Mouse (Mus musculus): ENCODE results near the gene Spns3. TPM values are rescaled to one million over a fixed set of nuclear protein-coding genes. Genes with fewer than 3 reads are reported as not detected.

Spns3 gene
- polyA plus RNA-seq, 1 experiment from 2014 or later, result not detected

GRCm38 (mm10) chr11:72485157-72485556, 65.1 kb downstream of the Spns3 start:
- TF ChIP-seq CTCF (IDR thresholded peaks at IDR 0.05; ENCODE audit: low read depth), result no peak
- DNase-seq (no peak), ATAC-seq (ENCODE audit: insufficient read depth) (no peak)
- Histone ChIP-seq H3K4me3 (ENCODE audit: low read depth, low read length) (no peak overlapping the region), H3K9ac (no peak overlapping the region), H3K36me3 (ENCODE audit: insufficient read depth) (no peaks in the 10 kb centered on the region), H3K9me3 (ENCODE audit: low read depth, low read length) (no peaks in the 10 kb centered on the region), H3K27ac (ENCODE audit: low read depth) (no peak overlapping the region), H3K27me3 (ENCODE audit: insufficient read depth, low read length) (peaks cover 17% of the 10 kb centered on the region; the same call in 1 of the 2 replicates), H3K4me1 (ENCODE audit: insufficient read depth) (peaks cover 12% of the 10 kb centered on the region), H3K4me2 (no peak overlapping the region)
- 52% methylated on average over 5 of the region's 5 CpGs for WGBS

- Histone ChIP-seq H3K27me3 (ENCODE audit: insufficient read depth, low read length) (peaks cover 15% of the 10 kb centered on the region; the same call in 1 of the 2 replicates), H3K36me3 (ENCODE audit: insufficient read depth) (no peaks in the 10 kb centered on the region), H3K4me1 (ENCODE audit: insufficient read depth) (peaks cover 12% of the 10 kb centered on the region), H3K9ac (no peak overlapping the region), H3K4me2 (no peak overlapping the region), H3K27ac (ENCODE audit: low read depth) (no peak overlapping the region), H3K9me3 (ENCODE audit: low read depth, low read length) (no peaks in the 10 kb centered on the region), H3K4me3 (ENCODE audit: low read depth, low read length) (no peak overlapping the region)
- no peak for TF ChIP-seq CTCF (IDR thresholded peaks at IDR 0.05; ENCODE audit: low read depth)
- 38% methylated on average over 6 of the region's 6 CpGs for WGBS
- DNase-seq, result no peak
- ATAC-seq (ENCODE audit: insufficient read depth), result no peak
Measured at GRCm38 (mm10) chr11:72484549-72484948, 65.8 kb downstream of the Spns3 start.

GRCm38 (mm10) chr11:72481952-72482351, 68.4 kb downstream of the Spns3 start:
- WGBS, result 72% methylated on average over 4 of the region's 4 CpGs
- ATAC-seq (ENCODE audit: insufficient read depth) (no peak), DNase-seq (no peak)
- Histone ChIP-seq H3K4me1 (ENCODE audit: insufficient read depth) (peaks cover 10% of the 10 kb centered on the region; the same call in 1 of the 2 replicates), H3K36me3 (ENCODE audit: insufficient read depth) (no peaks in the 10 kb centered on the region), H3K4me2 (no peak overlapping the region), H3K27ac (ENCODE audit: low read depth) (no peak overlapping the region), H3K4me3 (ENCODE audit: low read depth, low read length) (no peak overlapping the region), H3K27me3 (ENCODE audit: insufficient read depth, low read length) (no peaks in the 10 kb centered on the region; the same call in 1 of the 2 replicates), H3K9ac (no peak overlapping the region), H3K9me3 (ENCODE audit: low read depth, low read length) (no peaks in the 10 kb centered on the region)
- no peak for TF ChIP-seq CTCF (IDR thresholded peaks at IDR 0.05; ENCODE audit: low read depth)

GRCm38 (mm10) chr11:72481313-72481712, 69.0 kb downstream of the Spns3 start:
- WGBS, result 75% methylated on average over 5 of the region's 5 CpGs
- Histone ChIP-seq H3K9ac (no peak overlapping the region), H3K27me3 (ENCODE audit: insufficient read depth, low read length) (no peaks in the 10 kb centered on the region), H3K4me2 (no peak overlapping the region), H3K27ac (ENCODE audit: low read depth) (no peak overlapping the region), H3K4me3 (ENCODE audit: low read depth, low read length) (no peak overlapping the region), H3K36me3 (ENCODE audit: insufficient read depth) (no peaks in the 10 kb centered on the region), H3K9me3 (ENCODE audit: low read depth, low read length) (no peaks in the 10 kb centered on the region), H3K4me1 (ENCODE audit: insufficient read depth) (peaks cover 10% of the 10 kb centered on the region; the same call in 1 of the 2 replicates)
- ATAC-seq (ENCODE audit: insufficient read depth), result no peak
- DNase-seq, result no peak
- TF ChIP-seq CTCF (IDR thresholded peaks at IDR 0.05; ENCODE audit: low read depth), result no peak

GRCm38 (mm10) chr11:72479499-72479898, 70.8 kb downstream of the Spns3 start:
- WGBS, result 77% methylated on average over 2 of the region's 2 CpGs

GRCm38 (mm10) chr11:72478228-72478627, 72.1 kb downstream of the Spns3 start:
- Histone ChIP-seq H3K4me1 (ENCODE audit: insufficient read depth) (peaks cover 6% of the 10 kb centered on the region; the same call in 1 of the 2 replicates), H3K4me3 (ENCODE audit: low read depth, low read length) (no peak overlapping the region), H3K9me3 (ENCODE audit: low read depth, low read length) (no peaks in the 10 kb centered on the region), H3K27ac (ENCODE audit: low read depth) (no peak overlapping the region), H3K9ac (no peak overlapping the region), H3K36me3 (ENCODE audit: insufficient read depth) (no peaks in the 10 kb centered on the region), H3K27me3 (ENCODE audit: insufficient read depth, low read length) (no peaks in the 10 kb centered on the region), H3K4me2 (no peak overlapping the region)
- DNase-seq (no peak), ATAC-seq (ENCODE audit: insufficient read depth) (no peak)
- TF ChIP-seq CTCF (IDR thresholded peaks at IDR 0.05; ENCODE audit: low read depth), result no peak
- 46% methylated on average over 6 of the region's 6 CpGs for WGBS

More at GRCm38 (mm10) chr11:72479499-72479898, 70.8 kb downstream of the Spns3 start:
- H3K36me3 ChIP-seq (ENCODE audit: insufficient read depth), result no peaks in the 10 kb centered on the region
- H3K9ac ChIP-seq, result no peak overlapping the region
- H3K27me3 ChIP-seq (ENCODE audit: insufficient read depth, low read length), result no peaks in the 10 kb centered on the region
- no peak overlapping the region for H3K4me2 ChIP-seq
- H3K4me3 ChIP-seq (ENCODE audit: low read depth, low read length), result no peak overlapping the region
- peaks cover 6% of the 10 kb centered on the region; the same call in 1 of the 2 replicates for H3K4me1 ChIP-seq (ENCODE audit: insufficient read depth)
- no peaks in the 10 kb centered on the region for H3K9me3 ChIP-seq (ENCODE audit: low read depth, low read length)
- H3K27ac ChIP-seq (ENCODE audit: low read depth), result no peak overlapping the region
- no peak for TF ChIP-seq CTCF (IDR thresholded peaks at IDR 0.05; ENCODE audit: low read depth)
- DNase-seq, result no peak
- ATAC-seq (ENCODE audit: insufficient read depth), result no peak

- peak overlapping the region; percentile 21; the same call in 1 of the 2 replicates for H3K27ac ChIP-seq (ENCODE audit: low read depth)
- H3K4me3 ChIP-seq (ENCODE audit: low read depth, low read length), result no peak overlapping the region
- no peak for DNase-seq
- WGBS, result 83% methylated on average over 1 of the region's 1 CpGs
- H3K27me3 ChIP-seq (ENCODE audit: insufficient read depth, low read length), result no peaks in the 10 kb centered on the region
- no peaks in the 10 kb centered on the region for H3K36me3 ChIP-seq (ENCODE audit: insufficient read depth)
- TF ChIP-seq CTCF (IDR thresholded peaks at IDR 0.05; ENCODE audit: low read depth), result no peak
- no peaks in the 10 kb centered on the region for H3K9me3 ChIP-seq (ENCODE audit: low read depth, low read length)
- H3K4me2 ChIP-seq, result no peak overlapping the region
- no peak for ATAC-seq (ENCODE audit: insufficient read depth)
- H3K9ac ChIP-seq, result no peak overlapping the region
- peaks cover 11% of the 10 kb centered on the region; the same call in 1 of the 2 replicates for H3K4me1 ChIP-seq (ENCODE audit: insufficient read depth)
Measured at GRCm38 (mm10) chr11:72477653-72478052, 72.7 kb downstream of the Spns3 start.
